ENCODE assay signal across 8 mouse cellular contexts in genomic region chr15:101105496-101105994, GRCm38 (mm10). TPM values are rescaled to one million over a fixed set of nuclear protein-coding genes. Genes with fewer than 3 reads are reported as not detected.
A peak's percentile ranks its signal among the peaks of the same experiment; 100 is the strongest.
DNase-seq lines count a peak whose midpoint lies in the region; ATAC-seq and TF ChIP-seq lines count a peak whose summit lies in the region.

No protein-coding gene starts in this region.

- H3K4me3 ChIP-seq in gastrocnemius, adult 2 months, result peak overlapping the region; percentile 53

- TF ChIP-seq CTCF in gastrocnemius, adult 2 months (IDR thresholded peaks at IDR 0.05), result peak; percentile 94

- peak; percentile 83 for ATAC-seq in inflammation-experienced regulatory T-cells, adult 6 months
- peak; percentile 97 for ATAC-seq in megakaryocyte progenitor cell, adult 5-6 weeks (replicated peaks; ENCODE audit: poor library complexity)

- DNase-seq in adipocyte (ENCODE audit: low spot score), result peak; percentile 85
- DNase-seq in cerebellum, postnatal 14 days, result peak; percentile 88 to 91
- DNase-seq in gastrocnemius, adult 2 months, result peak; percentile 83
- DNase-seq in left cerebral cortex, postnatal 14 days (ENCODE audit: low spot score in 2 of 2), result peak; percentile 38 to 64
- peak; percentile 69 for DNase-seq in right cerebral cortex, postnatal 4 days
- DNase-seq in urinary bladder, postnatal 4 days (ENCODE audit: low spot score in 2 of 2), result peak; percentile 74 to 85

- intact Hi-C loops in gastrocnemius, adult 2 months (cut with DNase I), result loop anchor here (10.0 kb wide), 1 partner anchor 351 kb away; no protein-coding TSS in a partner anchor
- intact Hi-C loops in left cerebral cortex, postnatal 14 days (cut with DNase I), result no loop called here

- H3K27ac ChIP-seq in gastrocnemius, adult 2 months, result peak overlapping the region; percentile 52

RNA-seq across cellular contexts. Expression of gene Ankrd33, which starts 10.0 kb away (rescaled TPM):
- not detected for total RNA-seq in gastrocnemius, adult 2 months (2021)
- polyA plus RNA-seq in inflammation-experienced regulatory T-cells, adult 6 months (2017; shearing (Covaris generic)), result not detected
- under 1 TPM in 1 of 2 experiments, not detected in 1; 0.21 TPM for total RNA-seq in left cerebral cortex, postnatal 14 days (2021)
- total RNA-seq in megakaryocyte progenitor cell, adult 5-6 weeks (2015), result not detected in 2 replicates
- total RNA-seq in megakaryocyte progenitor cell, adult 5-6 weeks (2017), result not detected in 2 replicates

RNA-seq across cellular contexts. Expression of gene Acvrl1, which starts 22.8 kb away (rescaled TPM):
- total RNA-seq in gastrocnemius, adult 2 months (2021), result 10 to 100 TPM; 10.2 to 14.5 TPM
- polyA plus RNA-seq in inflammation-experienced regulatory T-cells, adult 6 months (2017; shearing (Covaris generic)), result 1 to 10 TPM in 1 of 3 experiments, under 1 TPM in 1, not detected in 1; 0.86 to 1.9 TPM
- total RNA-seq in left cerebral cortex, postnatal 14 days (2021), result 10 to 100 TPM; 12.9 to 17.1 TPM
- total RNA-seq in megakaryocyte progenitor cell, adult 5-6 weeks (2015), result 0.27 and 1.1 TPM in 2 replicates
- 1.6 and 1.7 TPM in 2 replicates for total RNA-seq in megakaryocyte progenitor cell, adult 5-6 weeks (2017)

RNA-seq across cellular contexts. Expression of gene Fignl2, which starts 27.2 kb away (rescaled TPM):
- under 1 TPM; 0.67 to 0.77 TPM for total RNA-seq in gastrocnemius, adult 2 months (2021)
- polyA plus RNA-seq in inflammation-experienced regulatory T-cells, adult 6 months (2017; shearing (Covaris generic)), result not detected
- 1 to 10 TPM in 1 of 2 experiments, under 1 TPM in 1; 0.99 to 1.5 TPM for total RNA-seq in left cerebral cortex, postnatal 14 days (2021)
- total RNA-seq in megakaryocyte progenitor cell, adult 5-6 weeks (2015), result not detected in 2 replicates
- under 0.01 TPM in 1 of 2 replicates, not detected in the other for total RNA-seq in megakaryocyte progenitor cell, adult 5-6 weeks (2017)

RNA-seq across cellular contexts. Expression of gene Gm47841, which starts 58.3 kb away (rescaled TPM):
- total RNA-seq in gastrocnemius, adult 2 months (2021), result not detected
- not detected for polyA plus RNA-seq in inflammation-experienced regulatory T-cells, adult 6 months (2017; shearing (Covaris generic))
- total RNA-seq in left cerebral cortex, postnatal 14 days (2021), result not detected
- not detected in 2 replicates for total RNA-seq in megakaryocyte progenitor cell, adult 5-6 weeks (2015)
- total RNA-seq in megakaryocyte progenitor cell, adult 5-6 weeks (2017), result not detected in 2 replicates

Comparison
In these comparisons a context has a peak if more than half of its experiments do, and no peak if none do; other contexts are left out.
1. Peak in every context shown above with its lines: DNase-seq, ATAC-seq, H3K4me3 ChIP-seq and H3K27ac ChIP-seq.
2. RNA of gene Acvrl1, which starts 22.8 kb away (total RNA-seq): 12.9 to 17.1 TPM in left cerebral cortex, postnatal 14 days and 10.2 to 14.5 TPM in gastrocnemius, adult 2 months; 0.27 to 1.7 TPM in megakaryocyte progenitor cell, adult 5-6 weeks; every median in the first group is over 4 times any median in the second.